Mouse (Mus musculus): Measurements from ENCODE around the gene Fcf1. TPM values are rescaled to one million over a fixed set of nuclear protein-coding genes. Genes with fewer than 3 reads are reported as not detected.

The Fcf1 gene
- total RNA-seq, 2 experiments from 2014 or later = 38.0 to 46.1 TPM

DNA sequence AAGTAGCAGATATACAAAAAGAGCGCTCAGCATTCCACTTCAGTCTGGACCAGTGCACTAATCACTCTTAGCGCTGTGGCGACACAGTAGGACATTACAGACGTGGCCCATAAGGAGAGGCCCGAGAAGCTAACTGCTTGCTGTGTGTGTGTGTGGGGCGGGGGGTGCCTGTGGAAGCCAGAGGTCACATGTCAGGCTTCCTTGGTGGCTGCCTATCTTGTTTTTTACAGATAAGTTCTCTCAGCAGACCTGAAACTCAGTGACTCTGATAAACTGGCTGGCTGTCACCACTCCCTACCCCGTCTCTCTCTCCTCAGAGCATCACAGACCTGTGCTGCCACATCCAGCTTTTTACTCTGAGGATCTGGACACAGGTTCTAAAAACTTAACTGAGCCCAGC is 8.1 kb upstream of the Fcf1 start:
- DNase-seq = peak in 1 of 2 experiments; percentile 19

GRCm38 (mm10) chr12:84968831-84969655 is 1.7 kb upstream of the Fcf1 start:
- DNase-seq = no peak

DNA sequence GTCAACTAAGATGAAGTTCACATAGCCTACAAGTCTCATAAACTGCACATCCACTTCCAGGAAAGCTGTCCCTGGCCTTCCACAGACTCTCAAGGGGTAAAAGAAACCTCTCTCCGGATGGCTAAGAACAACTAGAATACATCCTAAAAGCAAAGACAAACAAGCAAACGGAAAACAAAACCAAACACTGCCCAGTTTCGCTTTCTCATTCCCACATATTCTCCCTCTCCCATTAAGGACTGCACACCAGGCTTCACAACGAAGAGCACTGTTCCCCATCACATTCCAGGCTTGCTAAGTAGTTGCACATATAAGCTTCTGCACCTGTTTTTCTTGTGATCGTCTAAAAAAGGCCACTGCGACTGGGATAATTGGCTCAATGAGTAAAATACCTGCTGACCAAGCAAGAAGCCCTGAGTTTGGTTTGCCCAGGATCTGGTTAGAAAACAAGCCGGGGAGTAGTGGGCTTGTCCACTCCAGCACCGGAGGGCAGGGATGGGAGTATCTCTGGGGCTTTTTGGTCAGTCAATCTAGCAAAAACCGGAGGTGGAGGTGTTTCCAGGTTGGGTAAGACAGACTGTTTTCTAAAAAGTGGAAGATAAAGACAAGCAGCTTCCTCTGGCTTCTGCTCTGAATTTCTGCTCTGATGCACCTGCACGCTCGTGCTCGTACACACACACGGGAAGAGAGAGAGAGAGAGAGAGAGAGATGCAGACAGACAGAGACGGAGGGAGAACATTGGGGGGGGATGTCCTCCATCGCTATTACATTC is 855 bp upstream of the Fcf1 start:
- DNase-seq = no peak

GRCm38 (mm10) chr12:84979264-84979862 is 8.7 kb downstream of the Fcf1 start:
- DNase-seq = no peak

GRCm38 (mm10) chr12:84989456-84989855 is 18.8 kb downstream of the Fcf1 start:
- DNase-seq = no peak

- no peak for DNase-seq
Measured at GRCm38 (mm10) chr12:84995112-84995761, 24.5 kb downstream of the Fcf1 start.

GRCm38 (mm10) chr12:84996083-84996496 is 25.4 kb downstream of the Fcf1 start, which contains the start of gene Ylpm1:
Gene Ylpm1, plus strand, starts transcription at chr12:84996321.
- DNase-seq = peak; percentile 97 to 98

DNA sequence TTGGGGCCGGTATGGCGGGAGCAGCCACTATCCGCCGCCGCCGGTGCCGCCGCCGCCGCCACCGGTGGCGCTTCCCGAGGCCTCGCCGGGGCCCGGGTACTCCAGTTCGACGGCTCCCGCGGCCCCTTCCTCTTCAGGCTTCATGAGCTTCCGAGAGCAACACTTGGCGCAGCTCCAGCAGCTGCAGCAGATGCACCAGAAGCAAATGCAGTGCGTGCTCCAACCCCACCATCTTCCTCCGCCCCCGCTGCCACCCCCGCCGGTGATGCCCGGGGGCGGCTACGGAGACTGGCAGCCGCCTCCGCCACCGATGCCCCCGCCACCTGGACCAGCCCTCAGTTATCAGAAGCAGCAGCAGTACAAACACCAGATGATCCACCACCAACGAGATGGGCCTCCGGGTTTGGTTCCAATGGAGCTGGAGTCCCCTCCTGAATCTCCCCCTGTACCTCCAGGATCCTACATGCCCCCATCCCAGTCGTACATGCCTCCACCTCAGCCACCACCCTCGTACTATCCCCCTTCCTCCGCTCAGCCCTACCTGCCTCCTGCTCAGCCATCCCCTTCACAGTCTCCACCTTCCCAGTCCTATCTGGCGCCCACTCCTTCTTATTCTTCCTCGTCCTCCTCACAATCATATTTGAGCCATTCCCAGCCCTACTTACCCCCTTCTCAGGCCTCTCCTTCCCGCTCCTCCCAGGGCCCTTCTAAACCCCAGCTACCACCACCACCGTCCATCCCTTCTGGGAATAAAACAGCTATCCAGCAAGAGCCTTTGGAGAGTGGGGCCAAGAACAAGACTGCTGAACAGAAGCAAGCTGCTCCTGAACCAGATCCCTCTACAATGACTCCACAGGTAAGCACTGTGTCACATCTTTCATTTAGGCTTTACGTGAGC is 26.1 kb downstream of the Fcf1 start:
- DNase-seq = peak in 1 of 2 experiments; percentile 16

- no peak for DNase-seq
Measured at GRCm38 (mm10) chr12:84999053-84999452, 28.4 kb downstream of the Fcf1 start.

GRCm38 (mm10) chr12:85006206-85006605 is 35.5 kb downstream of the Fcf1 start:
- no peak for DNase-seq

- DNase-seq = no peak
Measured at GRCm38 (mm10) chr12:85007021-85007420, 36.3 kb downstream of the Fcf1 start.

- DNase-seq = peak in 1 of 2 experiments; percentile 25
Measured at GRCm38 (mm10) chr12:85009776-85010175, 39.1 kb downstream of the Fcf1 start.

DNA sequence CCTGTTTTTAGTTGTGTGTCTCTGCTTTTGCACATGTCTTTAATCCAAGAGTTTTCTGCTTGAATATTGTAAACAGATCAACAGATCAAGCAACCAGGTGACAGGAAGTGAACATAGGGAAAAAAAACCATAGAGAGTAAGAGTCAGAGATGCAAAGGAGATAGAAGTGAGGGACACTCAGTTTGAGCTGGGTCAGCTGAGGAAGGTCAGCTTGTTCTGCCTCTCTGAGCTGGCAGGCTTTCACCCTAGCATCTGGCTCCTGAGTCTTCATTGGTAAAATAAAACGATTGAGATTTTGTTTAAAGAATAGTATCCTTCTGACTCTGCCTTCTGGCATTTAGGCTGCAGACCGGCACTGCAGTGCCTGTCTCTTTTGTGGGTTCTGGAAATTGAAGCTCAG is 39.8 kb downstream of the Fcf1 start:
- no peak for DNase-seq

GRCm38 (mm10) chr12:85012185-85012584 is 41.5 kb downstream of the Fcf1 start:
- DNase-seq = no peak

- DNase-seq = no peak
Measured at GRCm38 (mm10) chr12:85022071-85022470, 51.4 kb downstream of the Fcf1 start.

- peak in 1 of 2 experiments; percentile 35 for DNase-seq
Measured at GRCm38 (mm10) chr12:85032710-85033109, 62.0 kb downstream of the Fcf1 start.

Other genes with a start within 250 kb of the Fcf1 start
- gene Npc2, start 197.7 kb upstream of the Fcf1 start, total RNA-seq (2021) = 10 to 100 TPM; 29.6 to 35.3 TPM
- gene Isca2, start 197.6 kb upstream of the Fcf1 start, total RNA-seq (2021) = 10 to 100 TPM; 88.4 to 92.6 TPM
- 1 to 10 TPM; 1.3 to 3.0 TPM for gene Ltbp2, start 94.4 kb upstream of the Fcf1 start, total RNA-seq (2021)
- 10 to 100 TPM; 40.8 to 50.3 TPM for gene Arel1, start within 50 bp of the Fcf1 start, total RNA-seq (2021)
- 10 to 100 TPM; 27.0 to 29.4 TPM for gene Ylpm1, start 25.4 kb downstream of the Fcf1 start, total RNA-seq (2021)
- gene Prox2, start 139.9 kb downstream of the Fcf1 start, total RNA-seq (2021) = 1 to 10 TPM; 1.5 to 2.6 TPM
- 100 to 1,000 TPM; 759 to 769 TPM for gene Dlst, start 139.9 kb downstream of the Fcf1 start, total RNA-seq (2021)
- 1 to 10 TPM; 1.4 to 2.1 TPM for gene Rps6kl1, start 180.4 kb downstream of the Fcf1 start, total RNA-seq (2021)
- gene Pgf, start 206.9 kb downstream of the Fcf1 start, total RNA-seq (2021) = 1 to 10 TPM; 3.8 to 5.3 TPM
- 10 to 100 TPM; 43.5 to 48.3 TPM for gene Eif2b2, start 248.6 kb downstream of the Fcf1 start, total RNA-seq (2021)

All from heart, adult 18-20 months (tissue).